Mouse (Mus musculus) embryonic facial prominence, embryonic 13.5 days (tissue): Measurements from ENCODE around the gene Cdc14a. TPM values are rescaled to one million over a fixed set of nuclear protein-coding genes. Genes with fewer than 3 reads are reported as not detected.

Experiments
- ATAC-seq: fragments of 200-750 bp; cut with Nextera tagmentation; 2 replicates; pipeline ENCODE4 v1.8.0; 2017; ENCODE audit warnings: low read depth; ENCODE audit not compliant: insufficient number of reproducible peaks, insufficient read depth, low FRiP score, low TSS enrichment
- H3K27ac ChIP-seq: fragments of 300-500 bp; sonication (generic); 2 replicates; pipeline ENCODE4 v1.5.1; 2015; ENCODE audit warnings: moderate library complexity, mild to moderate bottlenecking, inconsistent platforms
- H3K27me3 ChIP-seq: fragments of 300-500 bp; sonication (generic); 2 replicates; pipeline ENCODE4 v1.6.1; 2015; ENCODE audit warnings: mild to moderate bottlenecking, inconsistent platforms
- H3K36me3 ChIP-seq: fragments of 300-500 bp; sonication (generic); 2 replicates; pipeline ENCODE4 v1.6.1; 2015; ENCODE audit warnings: mild to moderate bottlenecking, inconsistent platforms
- H3K4me1 ChIP-seq: fragments of 300-500 bp; sonication (generic); 2 replicates; pipeline ENCODE4 v1.6.1; 2015; ENCODE audit warnings: inconsistent platforms
- H3K4me2 ChIP-seq: fragments of 300-500 bp; sonication (generic); 2 replicates; pipeline ENCODE4 v1.6.1; 2015; ENCODE audit warnings: moderate library complexity, mild to moderate bottlenecking, inconsistent platforms
- H3K4me3 ChIP-seq: fragments of 300-500 bp; sonication (generic); 2 replicates; pipeline ENCODE4 v1.5.1; 2015; ENCODE audit warnings: mild to moderate bottlenecking, inconsistent platforms
- H3K9ac ChIP-seq: fragments of 300-500 bp; sonication (generic); 2 replicates; pipeline ENCODE4 v1.6.1; 2015; ENCODE audit warnings: mild to moderate bottlenecking, inconsistent platforms
- H3K9me3 ChIP-seq: fragments of 300-500 bp; sonication (generic); 2 replicates; pipeline ENCODE4 v1.6.1; 2016; ENCODE audit warnings: inconsistent platforms
- WGBS: fragments of 180-500 bp; shearing (Covaris S2); methylation state at CpG from one replicate; pipeline ENCODE4 v1.1.7; 2015; ENCODE audit warnings: mixed read lengths; 5-methylcytosine and 5-hydroxymethylcytosine counted together
- polyA plus RNA-seq: library from polyadenylated mRNA; unstranded; fragments of >200 nt; fragmentation: Nextera tagmentation; extraction: Ambion mirVana; gene quantifications from 2 replicates; pipeline ENCODE4 v1.2.1, GENCODE M21; 2015

Cdc14a gene
- polyA plus RNA-seq, 1 experiment from 2014 or later: 9.6 TPM

GRCm38 (mm10) chr3:116227383-116227782 lies 196.4 kb downstream of the Cdc14a start:
- Histone ChIP-seq H3K36me3 (no peaks in the 10 kb centered on the region), H3K27me3 (peaks cover 8% of the 10 kb centered on the region), H3K9ac (no peak overlapping the region), H3K9me3 (no peaks in the 10 kb centered on the region), H3K27ac (no peak overlapping the region), H3K4me1 (peaks cover 33% of the 10 kb centered on the region), H3K4me2 (no peak overlapping the region), H3K4me3 (no peak overlapping the region)
- ATAC-seq: no peak
- WGBS: 35% methylated on average over 5 of the region's 5 CpGs

- Histone ChIP-seq H3K4me2 (no peak overlapping the region), H3K4me1 (peaks cover 35% of the 10 kb centered on the region), H3K9ac (no peak overlapping the region), H3K36me3 (no peaks in the 10 kb centered on the region), H3K27me3 (peaks cover 9% of the 10 kb centered on the region), H3K9me3 (no peaks in the 10 kb centered on the region), H3K27ac (no peak overlapping the region), H3K4me3 (no peak overlapping the region)
- 79% methylated on average over 6 of the region's 6 CpGs for WGBS
- no peak for ATAC-seq
Observed at GRCm38 (mm10) chr3:116226915-116227314, 196.9 kb downstream of the Cdc14a start.

Other genes with a start within 250 kb of the Cdc14a start
- gene Gpr88, start 170.5 kb downstream of the Cdc14a start, polyA plus RNA-seq: 0.56 and 0.67 TPM in 2 replicates
- gene Rtca, start 84.2 kb upstream of the Cdc14a start, polyA plus RNA-seq: 81.2 and 87.9 TPM in 2 replicates
- 17.8 and 18.5 TPM in 2 replicates for gene Dbt, start 89.0 kb upstream of the Cdc14a start, polyA plus RNA-seq
- gene Lrrc39, start 138.9 kb upstream of the Cdc14a start, polyA plus RNA-seq: 0.56 and 0.89 TPM in 2 replicates
- gene Sass6, start 170.9 kb upstream of the Cdc14a start, polyA plus RNA-seq: 26.3 and 27.8 TPM in 2 replicates
- 44.3 and 44.8 TPM in 2 replicates for gene Trmt13, start 190.6 kb upstream of the Cdc14a start, polyA plus RNA-seq
- 78.5 and 80.5 TPM in 2 replicates for gene Mfsd14a, start 238.6 kb upstream of the Cdc14a start, polyA plus RNA-seq